Mouse (Mus musculus): ENCODE results near the gene Vmn1r135. TPM values are rescaled to one million over a fixed set of nuclear protein-coding genes. Genes with fewer than 3 reads are reported as not detected.
"Not testable (repeated sequence)": the region's sequence is repeated elsewhere in the genome, so short reads cannot be mapped to it uniquely, and the experiment has no call there.

Vmn1r135 gene
- not detected in 2 replicates for polyA plus RNA-seq (2015; fragmentation: Nextera tagmentation; extraction: Ambion mirVana)

DNA sequence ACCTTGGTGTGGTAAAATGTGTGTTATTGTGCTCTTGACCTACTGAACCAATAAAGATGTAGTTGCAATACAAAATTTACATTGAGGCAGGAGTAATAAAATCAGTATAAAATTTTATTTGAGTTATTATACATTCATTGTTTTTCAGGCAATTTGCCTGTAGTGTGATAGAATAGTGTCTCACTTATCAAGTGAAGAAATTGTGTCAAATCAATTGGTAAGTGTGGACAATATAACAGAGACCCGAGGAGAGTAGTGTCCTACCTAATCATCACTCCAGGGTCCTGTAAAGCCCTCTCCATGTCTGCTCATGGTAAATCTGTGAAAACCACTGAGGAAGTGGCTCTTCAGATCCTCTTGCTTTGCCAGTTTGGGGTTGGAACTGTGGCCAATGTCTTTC is at the start of gene Vmn1r135:
Gene Vmn1r135 (plus strand): TSS at position 301 of the 400 bp plus-strand sequence.
- WGBS, result no CpG with 5 or more reads among the region's 1 CpGs
- H3K27me3 ChIP-seq (ENCODE audit: insufficient read depth, low read length); H3K9ac ChIP-seq (replicated peaks; ENCODE audit: low read length); H3K27ac ChIP-seq (ENCODE audit: low read length); H3K9me3 ChIP-seq (ENCODE audit: low read length); ATAC-seq (ENCODE audit: low FRiP score, low TSS enrichment); H3K4me1 ChIP-seq (ENCODE audit: insufficient read depth, low read length); H3K4me3 ChIP-seq (ENCODE audit: low read length); H3K4me2 ChIP-seq (replicated peaks; ENCODE audit: low read depth, low read length); H3K36me3 ChIP-seq (ENCODE audit: insufficient read depth, low read length): not testable (repeated sequence)

DNA sequence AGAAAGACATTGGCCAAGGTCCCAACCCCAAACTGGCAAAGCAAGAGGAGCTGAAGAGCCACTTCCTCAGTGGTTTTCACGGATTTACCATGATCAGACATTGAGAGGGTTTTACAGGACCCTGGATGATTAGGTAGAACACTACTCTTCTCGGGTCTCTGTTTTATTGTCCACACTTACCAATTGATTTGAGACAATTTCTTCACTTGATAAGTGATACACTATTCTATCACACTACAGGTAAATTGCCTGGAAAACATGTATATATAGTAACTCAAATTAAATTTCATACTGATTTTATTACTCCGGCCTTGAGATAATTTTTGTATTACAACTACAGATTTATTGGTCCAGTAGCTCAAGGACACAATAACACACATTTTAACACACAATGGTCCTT is 35.5 kb upstream of the Vmn1r135 start, which contains the start of gene Gm4177:
Gene Gm4177 (minus strand): TSS at position 101 of the 400 bp plus-strand sequence.
- no CpG with 5 or more reads among the region's 3 CpGs for WGBS

DNA sequence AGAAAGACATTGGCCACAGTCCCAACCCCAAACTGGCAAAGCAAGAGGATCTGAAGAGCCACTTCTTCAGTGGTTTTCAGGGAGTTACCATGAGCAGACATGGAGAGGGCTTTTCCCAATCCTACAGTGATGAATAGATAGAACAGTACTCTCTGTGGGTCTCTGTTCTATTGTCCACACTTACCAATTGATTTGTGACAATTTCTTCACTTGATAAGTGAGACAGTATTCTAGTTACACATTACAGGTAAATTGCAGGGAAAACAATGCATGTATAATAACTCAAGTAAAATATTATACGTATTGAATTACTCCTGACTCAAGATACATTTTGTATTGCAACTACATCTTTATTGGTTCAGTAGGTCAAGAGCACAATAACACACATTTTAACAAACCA is 12.0 kb downstream of the Vmn1r135 start, which contains the start of gene Gm5725:
Gene Gm5725 (minus strand): TSS at position 101 of the 400 bp plus-strand sequence.
- not testable (repeated sequence) for H3K36me3 ChIP-seq (ENCODE audit: insufficient read depth, low read length); H3K4me3 ChIP-seq (ENCODE audit: low read length); H3K27me3 ChIP-seq (ENCODE audit: insufficient read depth, low read length); H3K9ac ChIP-seq (replicated peaks; ENCODE audit: low read length); H3K9me3 ChIP-seq (ENCODE audit: low read length); H3K27ac ChIP-seq (ENCODE audit: low read length); ATAC-seq (ENCODE audit: low FRiP score, low TSS enrichment); H3K4me2 ChIP-seq (replicated peaks; ENCODE audit: low read depth, low read length); H3K4me1 ChIP-seq (ENCODE audit: insufficient read depth, low read length)
- WGBS, result no CpG with 5 or more reads among the region's 1 CpGs

More for the DNA sequence above, 35.5 kb upstream of the Vmn1r135 start, which contains the start of gene Gm4177:
- not testable (repeated sequence) for H3K4me1 ChIP-seq (ENCODE audit: insufficient read depth, low read length); H3K9me3 ChIP-seq (ENCODE audit: low read length); H3K4me3 ChIP-seq (ENCODE audit: low read length); H3K27me3 ChIP-seq (ENCODE audit: insufficient read depth, low read length); H3K27ac ChIP-seq (ENCODE audit: low read length); H3K36me3 ChIP-seq (ENCODE audit: insufficient read depth, low read length); ATAC-seq (ENCODE audit: low FRiP score, low TSS enrichment); H3K4me2 ChIP-seq (replicated peaks; ENCODE audit: low read depth, low read length); H3K9ac ChIP-seq (replicated peaks; ENCODE audit: low read length)

Other genes starting within 250 kb of the Vmn1r135 start
- not detected in 2 replicates for gene Vmn1r132, start 218.3 kb upstream of the Vmn1r135 start, polyA plus RNA-seq (2015; fragmentation: Nextera tagmentation; extraction: Ambion mirVana)
- not detected in 2 replicates for gene Gm4175, start 70.9 kb upstream of the Vmn1r135 start, polyA plus RNA-seq (2015; fragmentation: Nextera tagmentation; extraction: Ambion mirVana)
- not detected in 2 replicates for gene Gm4177, start 35.6 kb upstream of the Vmn1r135 start, polyA plus RNA-seq (2015; fragmentation: Nextera tagmentation; extraction: Ambion mirVana)
- gene Gm5725, start 11.9 kb downstream of the Vmn1r135 start, polyA plus RNA-seq (2015; fragmentation: Nextera tagmentation; extraction: Ambion mirVana), result not detected in 2 replicates
- not detected in 2 replicates for gene Gm5891, start 88.9 kb downstream of the Vmn1r135 start, polyA plus RNA-seq (2015; fragmentation: Nextera tagmentation; extraction: Ambion mirVana)
- gene Vmn1r137, start 162.2 kb downstream of the Vmn1r135 start, polyA plus RNA-seq (2015; fragmentation: Nextera tagmentation; extraction: Ambion mirVana), result not detected in 2 replicates
- gene Vmn1r138, start 196.5 kb downstream of the Vmn1r135 start, polyA plus RNA-seq (2015; fragmentation: Nextera tagmentation; extraction: Ambion mirVana), result not detected in 2 replicates
- gene Gm6176, start 224.0 kb downstream of the Vmn1r135 start, polyA plus RNA-seq (2015; fragmentation: Nextera tagmentation; extraction: Ambion mirVana), result not detected in 2 replicates
- not detected in 2 replicates for gene Vmn1r139, start 236.7 kb downstream of the Vmn1r135 start, polyA plus RNA-seq (2015; fragmentation: Nextera tagmentation; extraction: Ambion mirVana)

All from kidney, embryonic 16.5 days (tissue).